Mouse (Mus musculus) kidney, embryonic 14.5 days (tissue): ENCODE results near the gene Mxra7. TPM values are rescaled to one million over a fixed set of nuclear protein-coding genes. Genes with fewer than 3 reads are reported as not detected.
"Not testable (repeated sequence)": the region's sequence is repeated elsewhere in the genome, so short reads cannot be mapped to it uniquely, and the experiment has no call there.

Experiments used
- ATAC-seq: fragments of 200-750 bp; cut with Nextera tagmentation; 2 replicates; pipeline ENCODE4 v1.8.0; 2017; ENCODE audit warnings: moderate number of reproducible peaks, mild to moderate bottlenecking, moderate TSS enrichment, moderate library complexity; ENCODE audit not compliant: low FRiP score, low TSS enrichment
- H3K27ac ChIP-seq: fragments of 300-500 bp; sonication (generic); 2 replicates; pipeline ENCODE4 v1.5.1; 2014; ENCODE audit warnings: low read depth, mild to moderate bottlenecking, low read length, moderate library complexity, mixed read lengths
- H3K27me3 ChIP-seq: fragments of 300-500 bp; sonication (generic); 2 replicates; pipeline ENCODE4 v1.6.1; 2014; ENCODE audit warnings: mild to moderate bottlenecking, low read length; ENCODE audit not compliant: control insufficient read depth, insufficient read depth
- H3K36me3 ChIP-seq: fragments of 300-500 bp; sonication (generic); 2 replicates; pipeline ENCODE4 v1.6.1; 2014; ENCODE audit warnings: low read length, mixed read lengths; ENCODE audit not compliant: control insufficient read depth, insufficient read depth
- H3K4me1 ChIP-seq: fragments of 300-500 bp; sonication (generic); 2 replicates; pipeline ENCODE4 v1.6.1; 2014; ENCODE audit warnings: low read length, mixed read lengths; ENCODE audit not compliant: control insufficient read depth, insufficient read depth
- H3K4me2 ChIP-seq: fragments of 300-500 bp; sonication (generic); replicated peaks from 2 replicates; pipeline ENCODE4 v1.6.1; 2014; ENCODE audit warnings: low read depth, mild to moderate bottlenecking, low read length
- H3K4me3 ChIP-seq: fragments of 300-500 bp; sonication (generic); 2 replicates; pipeline ENCODE4 v1.5.1; 2014; ENCODE audit warnings: mild to moderate bottlenecking, low read length
- H3K9ac ChIP-seq: fragments of 300-500 bp; sonication (generic); 2 replicates; pipeline ENCODE4 v1.6.1; 2014; ENCODE audit warnings: low read depth, mild to moderate bottlenecking, low read length, moderate library complexity
- H3K9me3 ChIP-seq: fragments of 300-500 bp; sonication (generic); 2 replicates; pipeline ENCODE4 v1.6.1; 2016; ENCODE audit warnings: low read length; ENCODE audit not compliant: control insufficient read depth
- WGBS: fragments of 180-500 bp; shearing (Covaris S2); extraction: QIAGEN DNeasy Blood & Tissue Kit; methylation state at CpG from one replicate; pipeline ENCODE4 v1.1.7; 2014; 5-methylcytosine and 5-hydroxymethylcytosine counted together
- polyA plus RNA-seq: library from polyadenylated mRNA; unstranded; fragments of >200 nt; fragmentation: Nextera tagmentation; extraction: Ambion mirVana; gene quantifications from 2 replicates; pipeline ENCODE4 v1.2.1, GENCODE M21; 2014

The Mxra7 gene
- polyA plus RNA-seq, 1 experiment from 2014 or later, result 16.0 TPM

DNA sequence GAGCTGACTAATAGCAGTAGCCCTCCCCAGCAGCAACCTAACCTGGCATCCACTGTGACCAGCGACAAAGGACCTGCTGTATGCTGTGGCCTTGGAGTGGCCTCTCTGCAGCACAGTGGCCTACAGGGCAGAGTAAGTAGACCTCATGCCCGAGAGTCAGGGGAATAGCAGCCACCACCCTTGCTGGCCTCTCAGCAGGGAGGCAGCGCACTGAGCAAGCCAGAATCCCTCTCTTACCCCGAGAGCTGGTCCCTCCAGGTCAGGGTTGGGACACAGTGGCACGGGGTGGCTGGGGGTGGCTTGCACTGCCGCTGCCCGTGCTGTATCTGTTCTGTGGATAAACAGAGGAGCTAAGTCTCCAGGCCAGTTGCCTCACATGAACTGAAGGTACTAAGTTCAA is 11.8 kb upstream of the Mxra7 start:
- Histone ChIP-seq H3K27ac (no peak overlapping the region), H3K4me1 (peaks cover 20% of the 10 kb centered on the region), H3K4me3 (no peak overlapping the region), H3K4me2 (no peak overlapping the region), H3K9ac (no peak overlapping the region), H3K9me3 (no peaks in the 10 kb centered on the region), H3K36me3 (peaks cover 69% of the 10 kb centered on the region), H3K27me3 (no peaks in the 10 kb centered on the region)
- 84% methylated on average over 7 of the region's 7 CpGs for WGBS
- no peak for ATAC-seq

- WGBS, result 69% methylated on average over 14 of the region's 14 CpGs
- peaks cover 16% of the 10 kb centered on the region for H3K4me1 ChIP-seq
- no peak overlapping the region for H3K9ac ChIP-seq
- ATAC-seq, result no peak
- H3K4me2 ChIP-seq, result no peak overlapping the region
- H3K36me3 ChIP-seq, result peaks cover 76% of the 10 kb centered on the region
- H3K4me3 ChIP-seq, result no peak overlapping the region
- H3K27ac ChIP-seq, result no peak overlapping the region
- no peaks in the 10 kb centered on the region for H3K27me3 ChIP-seq
- H3K9me3 ChIP-seq, result no peaks in the 10 kb centered on the region
Measured at GRCm38 (mm10) chr11:116838936-116839335, 11.1 kb upstream of the Mxra7 start.

DNA sequence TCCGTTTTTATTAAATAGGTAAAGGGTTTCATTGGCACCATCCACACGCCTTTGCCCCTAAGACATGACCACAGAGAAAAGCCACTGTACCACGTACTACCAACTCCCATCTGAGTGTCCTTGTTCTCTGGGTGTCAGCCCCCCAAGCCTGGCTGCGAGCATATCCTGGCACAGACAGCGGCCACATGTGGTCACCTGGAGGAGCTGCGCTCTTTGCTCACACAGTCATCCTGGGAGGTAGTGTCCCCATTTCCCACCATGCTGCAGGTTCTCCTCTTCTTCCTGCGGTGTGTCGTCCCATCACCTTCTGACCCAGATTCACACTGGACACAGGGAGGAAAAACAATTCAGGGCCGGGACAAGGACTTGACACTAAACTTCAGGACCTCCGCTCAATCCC is 9.6 kb upstream of the Mxra7 start:
- Histone ChIP-seq H3K4me1 (peaks cover 16% of the 10 kb centered on the region), H3K36me3 (peaks cover 89% of the 10 kb centered on the region), H3K27me3 (no peaks in the 10 kb centered on the region), H3K4me3 (no peak overlapping the region), H3K9me3 (no peaks in the 10 kb centered on the region), H3K9ac (no peak overlapping the region), H3K4me2 (no peak overlapping the region), H3K27ac (no peak overlapping the region)
- 91% methylated on average over 10 of the region's 10 CpGs for WGBS
- ATAC-seq, result no peak

GRCm38 (mm10) chr11:116836283-116836682 is 8.4 kb upstream of the Mxra7 start:
- Histone ChIP-seq H3K27ac (no peak overlapping the region), H3K9ac (no peak overlapping the region), H3K4me1 (peaks cover 11% of the 10 kb centered on the region), H3K9me3 (no peaks in the 10 kb centered on the region), H3K27me3 (no peaks in the 10 kb centered on the region), H3K4me2 (no peak overlapping the region), H3K36me3 (peaks cover 88% of the 10 kb centered on the region), H3K4me3 (no peak overlapping the region)
- WGBS, result 95% methylated on average over 4 of the region's 4 CpGs
- no peak for ATAC-seq

GRCm38 (mm10) chr11:116834954-116835353 is 7.1 kb upstream of the Mxra7 start:
- peaks cover 75% of the 10 kb centered on the region for H3K36me3 ChIP-seq
- no peaks in the 10 kb centered on the region for H3K4me1 ChIP-seq
- no peaks in the 10 kb centered on the region for H3K9me3 ChIP-seq
- no peak for ATAC-seq
- no peak overlapping the region for H3K4me2 ChIP-seq
- no peaks in the 10 kb centered on the region for H3K27me3 ChIP-seq
- no peak overlapping the region for H3K27ac ChIP-seq
- no peak overlapping the region for H3K9ac ChIP-seq
- WGBS, result 94% methylated on average over 1 of the region's 1 CpGs
- H3K4me3 ChIP-seq, result no peak overlapping the region

DNA sequence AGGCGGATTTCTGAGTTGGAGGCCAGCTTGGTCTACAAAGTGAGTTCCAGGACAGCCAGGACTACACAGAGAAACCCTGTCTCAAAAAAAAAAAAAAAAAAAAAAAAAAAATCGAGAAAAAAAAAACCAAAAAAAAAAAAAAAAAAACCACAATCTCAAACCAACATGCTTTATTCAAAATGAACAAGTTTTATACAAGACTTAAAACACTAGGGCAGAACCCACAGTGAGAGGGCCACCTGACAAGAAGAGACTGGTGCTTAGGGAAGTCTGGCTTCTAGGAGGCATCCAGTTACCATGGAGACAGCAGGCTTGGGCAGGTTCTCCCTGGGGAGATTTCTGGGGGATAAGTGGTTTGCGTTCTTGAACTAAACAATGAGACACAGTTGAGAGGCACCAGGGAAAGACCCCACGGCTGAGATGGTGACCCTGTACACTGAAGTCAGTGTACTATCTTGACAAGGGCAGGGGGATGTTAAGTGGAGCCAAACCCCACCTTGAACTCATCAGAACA is 4.4 kb upstream of the Mxra7 start:
- WGBS, result 52% methylated on average over 4 of the region's 4 CpGs
- Histone ChIP-seq H3K4me3 (no peak overlapping the region), H3K27ac (no peak overlapping the region), H3K9me3 (no peaks in the 10 kb centered on the region), H3K27me3 (no peaks in the 10 kb centered on the region), H3K9ac (no peak overlapping the region), H3K4me1 (peaks cover 3% of the 10 kb centered on the region; the same call in 1 of the 2 replicates), H3K4me2 (no peak overlapping the region), H3K36me3 (peaks cover 47% of the 10 kb centered on the region)
- no peak for ATAC-seq

DNA sequence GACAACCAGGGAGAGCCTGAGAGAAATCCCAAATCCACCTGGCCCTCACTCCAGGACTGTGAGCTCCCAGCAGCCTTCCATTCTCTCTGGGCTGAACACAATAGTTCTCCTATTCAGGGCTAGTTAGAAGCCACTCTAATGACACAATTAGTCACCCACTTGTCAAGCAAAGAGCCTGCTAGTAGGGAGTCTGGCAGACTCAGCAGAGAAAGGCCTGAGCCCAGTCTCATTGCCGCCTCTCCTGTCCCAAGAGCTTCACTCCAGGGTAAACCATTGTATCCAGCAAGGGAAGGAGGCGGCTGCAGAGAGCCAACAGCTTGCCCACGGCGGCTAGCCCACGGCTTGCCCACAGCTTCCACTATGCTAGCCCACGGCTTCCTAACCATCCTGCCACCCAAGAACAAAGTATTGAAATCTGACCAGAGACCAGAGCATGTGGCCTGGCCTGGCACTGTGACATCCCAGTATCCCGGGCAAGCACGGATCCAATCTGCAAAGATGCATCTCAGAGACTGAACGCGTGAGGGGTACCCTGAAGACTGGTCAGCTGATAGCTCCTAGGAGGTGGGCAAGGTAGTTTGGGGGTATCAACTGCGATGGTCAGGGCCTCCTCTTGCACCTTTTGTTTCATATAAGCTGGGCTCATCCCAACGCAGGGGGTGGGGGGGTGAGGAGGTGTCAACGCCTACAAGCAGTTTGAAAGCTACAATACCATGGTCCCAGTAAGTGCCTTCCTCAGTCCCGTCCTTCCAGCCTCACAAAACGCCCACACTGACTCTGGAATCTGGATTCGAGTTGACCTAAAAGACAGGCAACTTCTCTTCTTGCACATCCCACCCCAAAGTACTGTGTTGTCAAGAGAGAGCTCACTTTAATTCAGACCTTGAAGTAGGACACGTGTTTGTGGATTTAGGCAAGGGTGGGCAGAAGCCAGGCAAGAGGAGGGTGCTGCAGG is 1.0 kb downstream of the Mxra7 start:
- Histone ChIP-seq H3K9ac (peak overlapping the region; percentile 72), H3K4me1 (peaks cover 26% of the 10 kb centered on the region), H3K27ac (no peak overlapping the region), H3K27me3 (no peaks in the 10 kb centered on the region), H3K4me3 (peak overlapping the region; percentile 60), H3K36me3 (no peaks in the 10 kb centered on the region; the same call in 1 of the 2 replicates), H3K9me3 (no peaks in the 10 kb centered on the region), H3K4me2 (peak overlapping the region; percentile 80)
- ATAC-seq, result no peak
- 40% methylated on average over 17 of the region's 17 CpGs for WGBS

- WGBS, result 55% methylated on average over 5 of the region's 5 CpGs
- no peaks in the 10 kb centered on the region for H3K9me3 ChIP-seq
- no peak overlapping the region for H3K4me3 ChIP-seq
- H3K36me3 ChIP-seq, result no peaks in the 10 kb centered on the region
- H3K27ac ChIP-seq, result no peak overlapping the region
- no peak overlapping the region for H3K9ac ChIP-seq
- no peak for ATAC-seq
- peaks cover 32% of the 10 kb centered on the region for H3K4me1 ChIP-seq
- H3K4me2 ChIP-seq, result no peak overlapping the region
- no peaks in the 10 kb centered on the region for H3K27me3 ChIP-seq
Measured at GRCm38 (mm10) chr11:116825230-116825629, 2.6 kb downstream of the Mxra7 start.

GRCm38 (mm10) chr11:116823885-116824284 is 4.0 kb downstream of the Mxra7 start:
- H3K27ac ChIP-seq, H3K9me3 ChIP-seq, H3K4me2 ChIP-seq, H3K4me3 ChIP-seq, H3K27me3 ChIP-seq, H3K9ac ChIP-seq, H3K36me3 ChIP-seq, ATAC-seq: not testable (repeated sequence)
- 95% methylated on average over 10 of the region's 10 CpGs for WGBS
- H3K4me1 ChIP-seq, result peaks cover 32% of the 10 kb centered on the region
